Mouse (Mus musculus): Measurements from ENCODE around the gene Becn1. TPM values are rescaled to one million over a fixed set of nuclear protein-coding genes. Genes with fewer than 3 reads are reported as not detected.
"Not testable (repeated sequence)": the region's sequence is repeated elsewhere in the genome, so short reads cannot be mapped to it uniquely, and the experiment has no call there.

Gene Becn1
- polyA plus RNA-seq, 1 experiment from 2014 or later = 152 TPM

DNA sequence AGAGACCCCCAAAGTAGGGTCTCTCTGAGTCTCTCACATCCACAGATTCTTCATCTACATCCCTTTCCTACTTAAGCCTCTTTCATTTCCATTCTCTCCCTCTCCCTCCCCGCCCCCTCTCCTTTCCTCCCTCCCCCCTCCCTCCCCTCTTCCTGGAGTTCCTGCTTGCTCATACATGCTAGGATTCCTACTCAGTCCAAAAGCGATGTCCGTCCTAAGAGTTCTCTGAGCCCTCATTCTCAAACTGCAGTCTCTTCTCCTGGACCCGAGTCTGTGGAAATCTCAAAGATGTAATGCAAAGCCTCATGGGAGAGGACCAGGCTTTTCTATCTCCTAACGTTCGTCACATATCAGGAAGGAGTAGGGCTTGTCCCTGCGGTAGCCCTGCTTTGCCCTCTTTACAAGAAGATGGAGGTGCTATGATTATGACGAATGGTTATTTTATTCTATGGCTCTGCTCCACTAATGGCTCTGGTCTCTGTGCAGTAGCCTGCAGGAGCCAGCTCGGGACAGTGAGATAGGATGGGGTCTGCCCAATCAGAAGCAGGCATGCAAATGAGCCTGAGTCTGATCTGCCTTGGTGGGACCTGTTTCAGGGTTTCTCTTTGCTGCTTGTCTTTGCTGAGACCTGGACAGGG is 36.2 kb upstream of the Becn1 start:
- no peak for TF ChIP-seq CTCF (IDR thresholded peaks at IDR 0.05)
- no peak for TF ChIP-seq EP300 (IDR thresholded peaks at IDR 0.05)
- H3K4me1 ChIP-seq (ENCODE audit: insufficient read depth, low read depth, low read length) = no peaks in the 10 kb centered on the region
- ATAC-seq = peak; percentile 89
- H3K27me3 ChIP-seq (replicated peaks; ENCODE audit: insufficient read depth, low read length) = no peaks in the 10 kb centered on the region
- H3K4me3 ChIP-seq (ENCODE audit: low read depth, low read length) = no peak overlapping the region
- no peaks in the 10 kb centered on the region for H3K36me3 ChIP-seq (ENCODE audit: insufficient read depth, low read length)
- no peaks in the 10 kb centered on the region for H3K9me3 ChIP-seq (ENCODE audit: low read length)
- WGBS = 1% methylated on average over 9 of the region's 9 CpGs
- peak overlapping the region; percentile 32 for H3K4me2 ChIP-seq (replicated peaks; ENCODE audit: low read depth, low read length)
- DNase-seq (ENCODE audit: low spot score) = peak; percentile 63
- no peak overlapping the region for H3K9ac ChIP-seq (replicated peaks; ENCODE audit: low read depth)
- no peak overlapping the region for H3K27ac ChIP-seq (ENCODE audit: low read length)

DNA sequence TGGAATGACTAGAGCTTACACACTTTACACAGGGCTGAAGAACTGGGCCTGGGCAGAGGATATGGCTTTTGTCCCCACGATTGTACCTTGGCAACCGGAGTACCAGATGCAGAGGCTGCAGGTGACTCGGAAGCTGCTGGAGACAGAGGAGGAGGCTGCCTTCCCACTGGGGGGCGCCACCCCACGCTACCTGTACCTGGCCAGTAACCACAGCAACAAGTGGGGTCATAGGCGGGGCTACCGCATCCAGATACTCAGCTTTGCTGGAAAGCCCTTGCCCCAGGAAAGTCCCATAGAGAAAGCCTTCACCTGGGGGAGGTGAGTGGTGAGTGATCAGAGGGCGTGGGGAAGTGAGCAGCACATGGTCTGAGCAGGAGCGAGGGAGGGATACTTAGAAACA is 33.6 kb upstream of the Becn1 start:
- Histone ChIP-seq H3K9ac (replicated peaks; ENCODE audit: low read depth) (no peak overlapping the region), H3K27me3 (replicated peaks; ENCODE audit: insufficient read depth, low read length) (no peaks in the 10 kb centered on the region), H3K4me3 (ENCODE audit: low read depth, low read length) (no peak overlapping the region), H3K4me2 (replicated peaks; ENCODE audit: low read depth, low read length) (no peak overlapping the region), H3K36me3 (ENCODE audit: insufficient read depth, low read length) (no peaks in the 10 kb centered on the region), H3K9me3 (ENCODE audit: low read length) (no peaks in the 10 kb centered on the region), H3K27ac (ENCODE audit: low read length) (no peak overlapping the region), H3K4me1 (ENCODE audit: insufficient read depth, low read depth, low read length) (no peaks in the 10 kb centered on the region)
- 74% methylated on average over 9 of the region's 9 CpGs for WGBS
- DNase-seq (ENCODE audit: low spot score) (no peak), ATAC-seq (no peak)
- TF ChIP-seq EP300 (IDR thresholded peaks at IDR 0.05) (no peak), CTCF (IDR thresholded peaks at IDR 0.05) (peak; percentile 21; the same call in 1 of the 2 replicates)

- no peak overlapping the region for H3K9ac ChIP-seq (replicated peaks; ENCODE audit: low read depth)
Observed at GRCm38 (mm10) chr11:101334516-101334915, 32.4 kb upstream of the Becn1 start.

GRCm38 (mm10) chr11:101334023-101334422 is 31.9 kb upstream of the Becn1 start:
- DNase-seq (ENCODE audit: low spot score) (no peak), ATAC-seq (no peak)
- no peaks in the 10 kb centered on the region for H3K4me1 ChIP-seq (ENCODE audit: insufficient read depth, low read depth, low read length)
- H3K36me3 ChIP-seq (ENCODE audit: insufficient read depth, low read length) = no peaks in the 10 kb centered on the region
- 40% methylated on average over 10 of the region's 10 CpGs for WGBS
- no peaks in the 10 kb centered on the region for H3K27me3 ChIP-seq (replicated peaks; ENCODE audit: insufficient read depth, low read length)
- H3K4me3 ChIP-seq (ENCODE audit: low read depth, low read length) = no peak overlapping the region
- H3K4me2 ChIP-seq (replicated peaks; ENCODE audit: low read depth, low read length) = no peak overlapping the region
- H3K9ac ChIP-seq (replicated peaks; ENCODE audit: low read depth) = no peak overlapping the region
- H3K9me3 ChIP-seq (ENCODE audit: low read length) = no peaks in the 10 kb centered on the region
- no peak overlapping the region for H3K27ac ChIP-seq (ENCODE audit: low read length)
- TF ChIP-seq EP300 (IDR thresholded peaks at IDR 0.05) = no peak
- no peak for TF ChIP-seq CTCF (IDR thresholded peaks at IDR 0.05)

More at GRCm38 (mm10) chr11:101334516-101334915, 32.4 kb upstream of the Becn1 start:
- TF ChIP-seq CTCF (IDR thresholded peaks at IDR 0.05) (no peak), EP300 (IDR thresholded peaks at IDR 0.05) (no peak)
- 25% methylated on average over 6 of the region's 6 CpGs for WGBS
- Histone ChIP-seq H3K36me3 (ENCODE audit: insufficient read depth, low read length) (no peaks in the 10 kb centered on the region), H3K9me3 (ENCODE audit: low read length) (no peaks in the 10 kb centered on the region), H3K4me3 (ENCODE audit: low read depth, low read length) (no peak overlapping the region), H3K4me1 (ENCODE audit: insufficient read depth, low read depth, low read length) (no peaks in the 10 kb centered on the region), H3K4me2 (replicated peaks; ENCODE audit: low read depth, low read length) (no peak overlapping the region), H3K27me3 (replicated peaks; ENCODE audit: insufficient read depth, low read length) (no peaks in the 10 kb centered on the region), H3K27ac (ENCODE audit: low read length) (no peak overlapping the region)
- no peak for ATAC-seq
- DNase-seq (ENCODE audit: low spot score) = no peak

DNA sequence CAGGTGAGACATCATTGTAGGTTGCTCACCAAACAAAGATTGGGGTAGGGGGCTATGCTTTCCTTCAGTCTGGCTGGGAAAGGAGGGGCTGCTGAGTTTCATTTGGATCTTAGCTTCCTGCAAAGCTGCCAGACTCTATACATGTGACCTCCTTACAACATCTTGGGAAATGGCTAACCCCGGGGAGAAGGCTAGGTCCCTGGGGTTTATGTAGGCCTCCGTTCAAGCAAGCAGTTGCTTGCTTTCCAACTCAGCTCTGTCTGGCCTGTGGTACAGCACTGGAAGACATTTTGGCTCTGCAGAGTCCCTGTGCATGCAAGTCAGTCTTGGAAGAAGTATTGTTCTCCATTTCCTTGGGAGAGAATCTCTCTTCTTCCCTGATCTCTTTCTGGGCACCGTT is 30.5 kb upstream of the Becn1 start:
- WGBS = 74% methylated on average over 3 of the region's 3 CpGs
- no peaks in the 10 kb centered on the region for H3K4me1 ChIP-seq (ENCODE audit: insufficient read depth, low read depth, low read length)
- ATAC-seq (no peak), DNase-seq (ENCODE audit: low spot score) (no peak)
- H3K4me2 ChIP-seq (replicated peaks; ENCODE audit: low read depth, low read length) = no peak overlapping the region
- no peak overlapping the region for H3K27ac ChIP-seq (ENCODE audit: low read length)
- no peaks in the 10 kb centered on the region for H3K9me3 ChIP-seq (ENCODE audit: low read length)
- H3K9ac ChIP-seq (replicated peaks; ENCODE audit: low read depth) = no peak overlapping the region
- no peak for TF ChIP-seq EP300 (IDR thresholded peaks at IDR 0.05)
- TF ChIP-seq CTCF (IDR thresholded peaks at IDR 0.05) = no peak
- H3K27me3 ChIP-seq (replicated peaks; ENCODE audit: insufficient read depth, low read length) = no peaks in the 10 kb centered on the region
- no peaks in the 10 kb centered on the region for H3K36me3 ChIP-seq (ENCODE audit: insufficient read depth, low read length)
- no peak overlapping the region for H3K4me3 ChIP-seq (ENCODE audit: low read depth, low read length)

- 0 out of 2 replicates have a peak overlapping the region, but pooled peaks have one; percentile 5 for H3K4me3 ChIP-seq (ENCODE audit: low read depth, low read length)
- H3K9me3 ChIP-seq (ENCODE audit: low read length); H3K27ac ChIP-seq (ENCODE audit: low read length); H3K4me1 ChIP-seq (ENCODE audit: insufficient read depth, low read depth, low read length); ATAC-seq; H3K9ac ChIP-seq (replicated peaks; ENCODE audit: low read depth); H3K36me3 ChIP-seq (ENCODE audit: insufficient read depth, low read length); DNase-seq (ENCODE audit: low spot score); H3K27me3 ChIP-seq (replicated peaks; ENCODE audit: insufficient read depth, low read length); H3K4me2 ChIP-seq (replicated peaks; ENCODE audit: low read depth, low read length): not testable (repeated sequence)
- WGBS = 81% methylated on average over 3 of the region's 6 CpGs
Observed at GRCm38 (mm10) chr11:101330961-101331360, 28.9 kb upstream of the Becn1 start.

All from lung, postnatal 0 days (tissue).